Mouse (Mus musculus) ES-E14 (cell line): ENCODE results near the gene E130114P18Rik.

Source experiments
- CHD2 ChIP-seq: IDR thresholded peaks from 2 replicates; pipeline ENCODE4 v1.6.1; 2014; ENCODE audit warnings: mild to moderate bottlenecking, low read depth, low read length, inconsistent platforms
- MAFK ChIP-seq: IDR thresholded peaks from 2 replicates; pipeline ENCODE4 v1.6.1; 2014; ENCODE audit warnings: mild to moderate bottlenecking, low read depth, low read length, inconsistent platforms; ENCODE audit not compliant: insufficient read depth
- ZC3H11A ChIP-seq: IDR thresholded peaks from 2 replicates; pipeline ENCODE4 v1.6.1; 2012; ENCODE audit warnings: low read depth, mild to moderate bottlenecking, inconsistent platforms, low read length, borderline replicate concordance
- ZNF384 ChIP-seq: IDR thresholded peaks from 2 replicates; pipeline ENCODE4 v1.6.1; 2012; ENCODE audit warnings: low read depth, low read length, inconsistent platforms

GRCm38 (mm10) chr4:97764616-97765015 lies 13.3 kb downstream of the E130114P18Rik start:
- TF ChIP-seq MAFK (no peak), ZNF384 (no peak), ZC3H11A (no peak), CHD2 (no peak)
